Mouse (Mus musculus) layer of hippocampus, postnatal 10 days (tissue): ENCODE measurements at regions not wholly inside any gene's neighbourhood (a gene's known extent, or its start where the extent isn't known, plus 50 kb on each side); places are given as distances from the start of the nearest gene placed in this dataset.

Experiments used
- DNase-seq, 2 experiments: peaks; one replicate each; pipeline ENCODE4 v3.0.0; 2021; ENCODE audit warnings: low spot score in 2 of 2

DNA sequence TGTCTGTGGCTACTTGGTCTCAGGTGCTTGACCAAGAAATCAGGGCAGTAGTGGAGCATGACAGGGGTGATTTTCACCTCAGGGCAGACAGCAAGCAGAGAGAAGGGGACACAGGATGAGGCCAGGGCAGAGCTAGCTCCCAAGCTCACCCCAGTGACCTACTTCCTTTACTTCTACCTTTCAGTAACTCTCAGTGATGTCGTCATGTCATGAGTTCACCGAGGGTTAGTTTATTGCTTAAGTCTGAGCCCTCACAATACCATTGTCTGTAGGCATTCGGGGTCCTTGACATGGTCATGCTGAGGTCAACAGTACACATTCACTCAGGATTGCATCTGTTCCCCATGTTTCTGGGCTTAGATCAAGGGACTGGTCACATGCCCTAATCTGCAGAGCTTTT, 108.5 kb downstream of the Cxcl12 start:
- peak in 1 of 2 experiments; percentile 3 for DNase-seq

DNA sequence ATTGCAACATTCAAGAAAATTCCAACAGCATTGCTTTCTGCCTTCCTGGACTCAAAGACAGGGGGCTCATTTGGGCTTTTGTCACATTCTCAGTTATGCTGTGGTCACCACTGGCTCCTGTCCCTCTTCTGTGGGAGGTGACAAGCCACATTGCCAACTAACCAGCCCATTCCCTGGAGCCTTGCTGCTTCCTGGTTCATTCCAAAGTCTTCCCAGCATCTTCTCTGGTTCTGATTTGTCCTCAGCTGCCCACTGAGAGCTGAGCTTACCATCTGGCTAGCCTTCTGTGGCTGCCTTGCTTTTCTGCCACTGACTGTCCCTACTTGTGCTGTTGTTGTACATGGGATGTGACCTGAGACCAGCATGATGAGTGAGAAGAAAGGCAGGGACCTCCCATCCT, 111.0 kb downstream of the Cxcl12 start:
- DNase-seq, result peak; percentile 14 to 20

DNA sequence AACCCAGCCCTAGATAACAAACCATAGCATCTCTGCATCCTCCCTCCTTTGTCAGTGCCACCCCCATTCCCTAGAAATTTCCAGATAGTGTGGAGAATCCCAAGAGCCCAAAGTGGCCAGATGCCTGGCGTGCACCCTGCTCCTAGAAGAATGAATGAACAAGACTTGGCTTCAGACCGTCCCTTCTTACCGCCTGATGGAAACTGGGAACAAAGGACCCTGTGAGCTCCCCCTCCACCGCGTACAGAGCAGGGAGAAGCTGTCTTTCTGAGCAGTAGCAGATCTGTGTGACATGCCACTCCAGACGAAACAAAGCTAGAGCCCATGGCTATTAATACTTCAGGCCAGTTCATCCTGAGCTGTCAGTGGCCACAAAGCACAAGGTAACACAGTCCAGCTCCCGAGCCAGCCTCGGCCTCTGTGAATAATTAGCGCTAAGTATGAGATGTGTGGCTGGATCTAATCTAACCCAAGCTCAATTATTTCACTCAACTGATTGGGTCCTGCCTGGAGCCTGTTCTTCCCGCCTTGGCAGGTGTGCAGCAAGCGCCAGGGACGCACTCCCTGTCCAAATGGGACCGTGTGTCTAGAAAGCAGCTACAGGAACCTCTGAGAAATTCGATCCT, 111.6 kb downstream of the Cxcl12 start:
- DNase-seq, result peak; percentile 36 to 44

DNA sequence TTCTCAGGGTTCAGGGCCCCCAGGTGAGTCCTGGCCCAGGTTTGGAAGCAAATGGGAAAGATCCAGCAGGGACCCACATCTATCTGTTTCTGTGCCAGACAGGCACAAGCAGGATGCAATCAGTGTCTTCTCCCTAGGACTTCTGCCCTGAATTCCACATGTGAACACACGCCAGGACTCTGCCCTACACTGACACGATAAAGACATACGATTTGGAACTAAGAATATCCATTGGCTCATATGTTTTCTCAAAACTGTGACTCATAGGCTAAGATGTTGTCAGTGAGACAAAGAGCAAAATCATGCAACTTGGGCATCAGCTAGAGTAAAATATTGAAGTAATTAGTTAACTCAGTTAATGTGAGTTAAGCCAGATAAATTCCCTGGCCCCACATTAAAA, 112.6 kb downstream of the Cxcl12 start:
- peak in 1 of 2 experiments; percentile 9 for DNase-seq

DNA sequence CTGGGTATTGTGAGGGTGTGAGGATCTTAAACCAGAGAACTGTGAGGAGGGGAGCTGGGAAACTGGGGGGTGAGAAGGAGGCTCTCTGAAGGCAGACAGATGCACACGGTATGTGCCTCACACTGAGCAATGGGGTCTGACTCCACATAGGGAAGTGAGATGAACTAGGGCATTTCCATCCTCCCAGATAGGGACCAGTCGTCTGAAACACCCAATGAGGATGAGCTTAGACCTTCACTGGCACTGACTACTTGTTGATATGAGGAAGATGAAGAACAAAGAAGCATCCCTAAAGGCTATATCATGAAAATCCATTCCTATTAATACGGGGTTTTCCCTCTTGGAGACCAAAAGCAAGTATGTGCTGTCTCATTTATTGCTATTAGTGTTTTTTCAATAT, 115.3 kb downstream of the Cxcl12 start:
- DNase-seq, result peak in 1 of 2 experiments; percentile 1

DNA sequence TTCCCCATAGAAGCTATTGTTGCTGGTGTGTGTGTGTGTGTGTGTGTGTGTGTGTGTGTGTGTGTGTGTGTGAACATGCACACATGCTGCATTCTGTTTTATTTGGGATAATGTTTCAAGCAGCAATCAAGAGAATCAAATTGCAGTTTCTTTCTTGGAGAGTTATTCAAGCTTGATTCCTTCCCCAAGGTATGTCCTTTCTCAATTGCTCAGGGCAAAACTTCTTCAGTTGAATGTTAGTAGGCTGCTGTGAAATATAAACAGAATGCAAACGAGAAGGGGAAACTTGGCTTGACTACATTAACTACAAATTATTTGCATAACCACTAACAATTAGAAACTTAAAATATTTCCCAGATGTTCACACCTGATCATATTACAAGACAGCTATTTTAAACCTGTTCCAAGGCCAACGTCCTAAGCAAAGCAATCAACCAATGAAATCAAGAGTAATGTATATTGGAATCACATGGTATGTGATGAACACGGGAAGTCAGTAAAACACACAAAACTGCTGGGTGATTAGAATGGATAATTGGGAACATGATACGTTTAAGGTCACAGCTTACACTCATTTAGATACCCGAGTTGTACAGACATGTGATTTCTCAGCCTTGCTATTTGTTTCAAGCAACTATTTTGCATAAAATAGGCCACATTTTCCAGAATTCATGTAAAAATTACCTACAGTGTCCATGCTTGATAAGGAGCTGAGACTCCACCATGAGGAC, 116.2 kb downstream of the Cxcl12 start:
- peak in 1 of 2 experiments; percentile 1 for DNase-seq

DNA sequence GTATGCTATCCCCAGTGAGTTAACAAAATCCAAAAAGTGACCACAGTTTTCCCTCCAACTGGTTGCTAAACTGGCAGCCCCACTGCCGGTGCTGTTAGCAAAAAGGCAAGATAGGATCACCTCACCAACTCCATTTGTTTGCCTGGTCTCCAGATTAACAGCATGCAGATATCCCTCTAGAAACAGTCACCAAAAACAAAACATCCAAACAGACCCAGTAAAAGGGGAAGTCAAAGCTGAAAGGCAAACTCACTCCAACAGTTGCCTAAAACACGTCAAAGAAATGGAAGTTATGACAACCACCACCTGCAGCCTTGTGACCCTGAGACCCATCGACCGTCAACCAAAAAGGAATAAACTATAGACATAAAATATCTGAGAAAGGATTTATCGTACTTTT, 119.1 kb downstream of the Cxcl12 start:
- no peak for DNase-seq

DNA sequence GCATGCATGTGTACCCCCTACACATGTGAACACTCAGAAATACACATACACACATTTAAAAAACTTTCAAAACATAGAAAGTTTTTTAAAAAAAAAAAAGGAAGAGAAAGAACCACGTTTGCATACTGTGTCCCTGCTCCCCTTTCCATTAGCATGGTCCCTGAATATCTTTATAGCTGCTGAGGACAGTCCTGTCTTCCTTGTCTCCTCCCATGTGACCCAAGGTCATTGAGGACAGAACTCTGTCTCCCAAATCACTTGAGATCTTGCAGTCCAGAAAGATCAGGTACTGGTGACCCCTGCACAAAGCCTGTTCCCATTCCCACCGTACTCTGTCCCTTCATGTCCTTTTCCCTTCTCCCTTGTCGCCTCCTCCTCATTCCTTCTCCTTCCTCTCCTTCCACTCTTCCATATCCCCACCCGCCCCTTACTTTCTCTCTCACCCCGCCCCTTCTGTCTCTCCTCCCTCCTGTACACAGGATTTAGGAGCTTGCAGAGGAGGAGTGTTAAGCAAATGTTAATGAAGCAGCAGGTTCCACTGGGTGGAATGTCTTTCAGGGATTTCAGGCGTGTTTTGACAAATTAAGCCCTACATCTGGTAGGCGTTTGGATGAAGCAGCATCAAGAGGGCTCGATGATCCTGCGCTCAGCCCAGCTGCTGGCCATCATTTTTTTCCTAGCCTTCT, 125.6 kb downstream of the Cxcl12 start:
- DNase-seq, result peak in 1 of 2 experiments; percentile 3

DNA sequence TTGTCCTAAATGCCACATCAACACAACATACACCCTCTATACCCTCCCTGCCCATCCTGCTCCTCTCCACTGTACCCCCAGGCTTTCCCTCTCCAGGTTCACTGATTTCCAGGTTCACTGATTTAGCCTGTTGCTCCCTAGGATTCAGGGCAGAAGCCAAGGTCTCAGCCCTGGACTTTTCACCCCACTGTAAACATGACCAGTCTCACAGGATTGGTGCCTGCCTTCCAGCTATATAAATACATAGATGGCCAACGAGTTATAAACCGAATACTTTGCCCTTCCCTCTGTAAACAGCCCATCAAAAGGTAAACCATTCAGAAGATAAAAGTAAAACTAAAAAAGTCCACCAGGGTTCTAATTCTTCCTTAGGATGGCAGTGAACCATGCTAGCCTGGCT, 129.6 kb downstream of the Cxcl12 start:
- peak in 1 of 2 experiments; percentile 0 for DNase-seq

DNA sequence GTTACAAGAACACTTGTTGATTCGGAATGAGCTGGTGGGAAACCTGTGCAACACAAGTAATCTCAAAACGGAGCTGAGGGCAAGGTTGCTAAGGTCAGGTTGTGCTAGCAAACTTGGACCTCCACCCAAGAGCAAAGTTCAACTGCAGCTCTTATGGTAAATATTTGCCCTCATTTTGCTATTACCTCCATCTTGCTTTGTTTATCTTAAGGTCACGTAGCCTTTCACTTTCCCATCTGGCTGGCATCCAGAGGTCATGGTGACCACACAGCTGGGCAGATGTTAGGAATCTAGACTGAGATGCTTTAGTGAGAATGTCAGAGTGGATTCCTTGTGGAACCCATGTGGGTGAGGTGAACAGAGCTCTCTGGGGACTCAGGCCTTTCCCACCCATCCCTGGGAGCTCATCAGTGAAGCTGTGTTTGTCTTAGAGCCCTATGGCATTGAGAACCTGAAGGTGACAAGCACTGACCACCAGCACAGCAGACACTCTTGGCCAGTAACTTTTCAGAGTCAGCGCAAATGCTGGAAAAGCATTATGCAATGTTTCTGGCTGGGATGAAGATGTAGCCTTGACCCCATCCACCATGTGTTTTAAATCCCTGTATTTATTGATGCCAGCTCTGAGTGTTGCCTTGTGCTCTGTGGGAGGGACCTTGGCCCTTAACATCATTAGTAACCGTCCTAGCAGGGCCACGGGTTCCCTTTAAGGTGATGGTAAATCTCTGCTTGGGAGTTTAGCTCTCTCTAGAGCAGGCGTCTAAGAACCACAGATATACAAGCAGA, 131.4 kb downstream of the Cxcl12 start:
- peak in 1 of 2 experiments; percentile 4 for DNase-seq

DNA sequence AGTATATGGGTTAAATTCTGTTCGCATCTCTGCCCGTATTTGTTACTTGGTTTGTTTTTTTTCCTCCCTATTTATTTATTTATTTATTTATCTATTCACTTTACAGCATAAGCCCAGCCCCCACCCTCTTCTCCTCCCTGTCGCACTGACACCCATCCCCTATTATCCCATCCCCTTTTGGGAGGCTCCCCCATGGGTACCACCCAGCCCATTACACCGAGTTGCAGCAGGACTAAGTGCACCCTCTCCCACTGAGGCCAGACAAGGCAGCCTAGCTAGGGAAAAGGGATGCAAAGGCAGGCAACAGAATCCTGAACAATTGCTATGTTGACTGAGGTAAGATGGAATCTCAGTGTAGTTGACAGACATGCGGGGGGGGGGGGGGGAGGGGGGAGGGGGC, 135.0 kb downstream of the Cxcl12 start:
- DNase-seq, result peak in 1 of 2 experiments; percentile 2

DNA sequence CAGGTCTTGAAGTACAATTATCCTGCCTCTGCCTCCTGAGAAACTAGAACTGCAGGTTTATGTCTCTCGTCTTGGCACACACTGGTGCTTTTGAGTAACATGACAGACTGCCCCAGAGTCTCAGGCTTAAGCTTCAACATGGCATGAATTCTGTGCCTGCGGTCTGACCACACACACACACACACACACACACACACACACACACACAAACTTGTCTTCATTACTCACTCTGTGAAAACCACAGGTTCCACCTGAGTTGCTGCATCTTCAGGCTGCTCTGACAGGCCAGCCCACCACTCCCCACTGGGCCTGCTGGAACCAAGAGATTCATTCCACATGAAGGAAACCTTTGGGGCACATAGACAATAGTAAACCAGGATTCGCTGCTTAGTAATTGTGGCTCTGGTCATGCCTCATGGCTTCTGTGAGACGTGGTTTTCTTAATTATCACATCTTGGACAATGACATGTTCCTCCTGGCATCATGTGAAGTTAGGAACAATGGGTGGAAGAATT, 137.5 kb downstream of the Cxcl12 start:
- DNase-seq, result peak in 1 of 2 experiments; percentile 4

DNA sequence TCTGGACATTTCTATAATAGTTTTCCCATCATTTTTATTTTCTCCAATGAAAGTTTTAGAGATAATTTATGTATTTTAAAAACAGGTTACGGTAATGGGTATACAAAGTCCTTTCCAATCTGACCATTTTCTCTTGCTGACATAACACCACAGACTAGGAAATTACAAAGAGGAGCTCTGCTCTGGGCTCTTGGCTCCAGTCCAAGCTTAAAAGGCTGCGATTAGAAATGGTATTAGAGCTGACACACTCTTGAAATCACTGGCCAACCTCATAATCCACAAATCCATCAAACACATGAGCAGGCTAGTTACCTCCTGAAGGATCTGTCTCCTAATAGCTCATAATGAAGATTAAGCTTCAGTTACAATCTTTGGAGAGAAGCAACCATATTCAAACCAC, 140.3 kb downstream of the Cxcl12 start:
- DNase-seq, result no peak

DNA sequence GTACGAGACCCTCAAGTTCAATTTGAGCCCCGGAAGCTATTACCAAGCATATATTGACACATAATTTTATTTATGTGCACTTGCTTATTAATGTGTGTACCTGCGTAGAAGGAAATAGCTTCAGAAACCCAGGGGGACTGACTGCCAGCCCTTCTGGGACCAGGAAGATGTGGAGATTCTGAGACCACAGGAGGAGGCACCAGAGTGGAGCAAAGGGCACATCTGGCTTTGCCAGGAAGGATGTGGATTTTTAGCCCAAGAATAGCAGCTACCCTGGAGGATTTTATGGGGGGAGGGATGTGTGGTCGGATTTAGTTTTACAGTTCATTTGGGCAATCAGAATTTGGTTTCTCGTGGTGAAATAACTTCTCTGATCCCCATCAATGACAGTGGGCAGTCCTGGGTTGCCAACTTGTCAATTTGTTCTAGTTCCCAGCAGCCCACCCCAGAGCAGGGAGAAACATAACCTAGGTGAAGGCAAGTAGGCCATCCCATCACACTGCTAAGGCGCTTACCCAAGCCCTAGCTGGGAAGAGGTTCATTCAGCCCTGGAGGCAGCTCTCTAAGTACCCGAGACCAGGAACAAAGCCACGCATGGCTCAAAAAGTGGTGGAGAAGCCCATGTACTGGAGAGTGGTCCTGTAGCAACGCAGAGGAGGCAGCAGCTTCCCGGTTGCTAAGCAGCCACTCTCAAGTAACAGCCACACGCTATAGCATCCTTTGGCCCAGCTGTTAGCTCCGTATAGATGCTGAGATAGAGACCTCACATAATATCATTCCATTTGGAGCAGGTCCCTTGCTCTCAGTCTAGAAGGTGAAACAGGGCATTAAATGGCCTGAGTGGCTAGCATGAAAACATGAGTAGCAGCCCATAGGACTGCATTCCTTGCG, 144.8 kb downstream of the Cxcl12 start:
- no peak for DNase-seq

DNA sequence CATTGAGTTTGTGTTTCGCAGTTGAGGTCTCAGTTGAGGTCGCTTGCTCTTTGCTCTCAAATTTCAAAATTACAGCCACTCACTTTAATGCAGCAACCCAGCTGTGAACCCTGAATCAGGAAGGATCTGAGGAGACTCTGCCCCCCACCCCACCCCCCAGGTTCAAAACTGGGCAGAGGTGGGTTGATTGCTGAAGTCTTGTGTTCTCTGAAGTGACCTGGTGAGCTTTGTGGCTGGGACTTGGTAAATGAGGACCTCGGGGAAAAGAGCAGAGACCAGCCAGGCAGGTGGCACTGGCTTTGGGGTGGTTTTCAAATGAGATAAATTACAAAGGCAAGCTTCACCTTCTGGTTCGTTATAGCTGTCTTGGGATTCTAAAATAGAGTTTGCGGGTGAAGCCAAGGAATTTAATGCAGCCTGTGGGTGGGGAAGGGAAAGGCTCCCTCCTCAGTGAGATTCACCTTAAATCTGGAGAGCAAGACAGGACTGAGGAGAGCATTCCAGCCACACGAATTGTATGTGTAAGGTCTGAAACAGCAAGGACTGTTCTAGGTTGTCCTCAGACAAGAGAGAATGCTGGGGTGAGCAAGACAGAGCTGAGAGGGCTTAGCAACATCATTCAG, 145.7 kb downstream of the Cxcl12 start:
- DNase-seq, result no peak

DNA sequence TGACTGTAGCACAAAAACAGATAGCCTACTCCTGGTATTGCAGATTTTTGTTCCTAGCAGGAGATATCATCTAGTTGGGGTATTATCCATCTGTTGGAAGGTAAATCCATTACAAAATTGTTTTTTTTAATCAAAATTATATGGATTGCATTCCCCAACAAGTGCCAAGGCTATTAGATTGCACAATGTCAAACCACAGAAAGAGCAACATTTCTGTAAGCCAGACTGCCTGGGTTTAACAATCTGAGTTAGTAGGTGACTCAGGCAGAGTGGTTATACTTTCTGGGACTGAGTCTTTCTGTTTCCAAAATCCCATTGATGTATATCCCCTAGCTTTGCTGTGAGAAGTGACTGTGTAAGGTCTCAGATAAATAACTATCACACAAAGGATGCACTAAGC, 155.0 kb downstream of the Cxcl12 start:
- no peak for DNase-seq

DNA sequence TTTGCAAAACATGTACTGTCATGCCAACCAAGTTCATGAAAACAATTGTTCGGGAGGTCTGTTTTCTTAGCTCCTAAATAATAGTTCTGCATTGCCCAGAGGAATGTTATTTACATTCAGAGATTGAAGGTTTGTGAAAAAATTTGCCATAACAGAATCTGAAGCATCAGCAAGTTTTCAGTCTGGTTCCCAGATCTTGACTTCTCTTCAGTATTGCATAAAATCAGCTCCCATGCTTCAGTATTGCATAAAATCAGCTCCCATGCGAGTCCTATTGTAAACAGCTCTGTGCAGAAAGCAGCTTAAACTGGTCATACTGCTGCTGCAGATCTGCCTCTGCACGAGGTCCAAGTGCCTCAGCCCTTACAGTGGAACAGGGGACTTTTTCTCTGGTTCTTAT, 155.5 kb downstream of the Cxcl12 start:
- no peak for DNase-seq

DNA sequence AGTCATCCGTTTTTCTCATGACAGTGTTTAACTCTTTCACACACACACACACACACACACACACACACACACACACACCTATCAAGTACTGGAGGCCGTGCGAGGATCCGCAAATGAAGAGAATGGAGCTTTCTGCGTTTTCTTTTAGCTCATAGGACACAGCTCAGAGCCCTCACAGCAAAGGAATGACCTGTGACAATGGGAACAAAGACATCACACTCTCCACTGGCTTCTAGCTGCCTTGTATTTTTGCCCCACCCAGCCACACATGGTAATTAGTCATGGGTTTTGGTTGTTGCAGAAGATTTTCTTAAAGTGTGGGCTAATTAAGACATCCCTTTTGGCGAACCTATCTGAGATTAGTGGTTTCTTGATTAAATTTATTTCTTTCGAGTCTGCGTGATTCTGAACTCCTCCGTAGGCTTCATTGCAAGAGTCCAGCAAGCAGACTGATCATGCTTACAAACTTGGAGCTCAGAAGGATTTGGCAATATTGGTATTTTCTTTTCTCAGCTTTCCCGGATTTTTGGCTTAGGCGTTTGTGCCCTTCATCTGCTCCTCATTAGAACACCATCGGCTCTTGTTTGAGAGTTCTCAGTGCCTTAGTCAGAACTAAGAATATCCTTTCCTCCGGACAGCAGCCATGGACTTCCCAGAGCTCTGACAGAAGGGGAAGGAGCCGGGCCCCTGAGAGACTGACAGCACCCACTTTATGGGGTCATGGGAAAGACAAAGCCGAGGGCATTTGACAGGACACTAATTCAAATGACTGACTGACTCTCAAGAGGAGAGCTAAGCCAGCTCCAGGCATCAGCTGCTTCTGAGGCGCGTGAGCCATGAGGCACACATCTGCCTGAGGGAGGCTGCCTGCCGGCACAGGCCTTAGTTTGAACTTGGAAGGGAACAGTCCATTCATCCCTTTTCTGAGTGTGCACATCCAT, 158.8 kb downstream of the Cxcl12 start:
- no peak for DNase-seq
